In genomic region chr1:91301206-91301920, GRCm38 (mm10) we compare ENCODE assay signal across 17 mouse cellular contexts. TPM values are rescaled to one million over a fixed set of nuclear protein-coding genes. Genes with fewer than 3 reads are reported as not detected.
A peak's percentile ranks its signal among the peaks of the same experiment; 100 is the strongest.
DNase-seq lines count a peak whose midpoint lies in the region; ATAC-seq and TF ChIP-seq lines count a peak whose summit lies in the region.
"Had no signal": no experiment of that assay in that cellular context is flagged by ENCODE, and none has a peak within 500 bp of the region (broad histone marks: within the 10 kb centered on the region; RNA-seq: fewer than 3 reads in every experiment).

No protein-coding gene starts in this region.

- no peaks in the 10 kb centered on the region for H3K9me3 ChIP-seq in intestine, embryonic 16.5 days (ENCODE audit: control insufficient read depth, low read length)
- H3K9me3 ChIP-seq in kidney, postnatal 0 days (replicated peaks; ENCODE audit: low read length) = no peaks in the 10 kb centered on the region
- H3K9me3 ChIP-seq in liver, embryonic 13.5 days (replicated peaks) = no peaks in the 10 kb centered on the region
- H3K9me3 ChIP-seq: G1E; heart, embryonic 13.5 days; neural tube, embryonic 15.5 days had no signal

- ATAC-seq in Patski = peak; percentile 5
- ATAC-seq in intestine, embryonic 16.5 days = peak; percentile 21
- ATAC-seq in kidney, postnatal 0 days (replicated peaks; ENCODE audit: low FRiP score, low read depth) = no peak
- ATAC-seq in liver, embryonic 13.5 days (ENCODE audit: low read depth) = no peak
- ATAC-seq: forebrain, embryonic 14.5 days had no signal

- POLR2A ChIA-PET in Patski (lab: Charles Lee) = interaction anchor here (0.8 to 2.8 kb wide), 5 partner anchors 11 to 51 kb away, joined by 3 to 14 read pairs (median 4); partner anchors contain the start of gene Ube2f

- 0 out of 2 replicates have a peak overlapping the region, but pooled peaks have one; percentile 21 for H3K4me2 ChIP-seq in intestine, embryonic 16.5 days (ENCODE audit: low read depth, low read length)
- H3K4me2 ChIP-seq in kidney, postnatal 0 days (ENCODE audit: low read length) = no peak overlapping the region
- H3K4me2 ChIP-seq in liver, embryonic 13.5 days = peak overlapping the region; percentile 32; the same call in 1 of the 2 replicates
- H3K4me2 ChIP-seq: heart, embryonic 13.5 days; neural tube, embryonic 15.5 days had no signal

- peaks cover 19% of the 10 kb centered on the region for H3K4me1 ChIP-seq in intestine, embryonic 16.5 days (ENCODE audit: control insufficient read depth, insufficient read depth, low read length)
- 0 out of 2 replicates have a peak, but pooled peaks cover 14% of the 10 kb centered on the region for H3K4me1 ChIP-seq in kidney, postnatal 0 days (replicated peaks; ENCODE audit: insufficient read depth, low read length)
- peaks cover 45% of the 10 kb centered on the region for H3K4me1 ChIP-seq in liver, embryonic 13.5 days (replicated peaks)

- 48% methylated on average over 3 of the region's 3 CpGs for WGBS in intestine, embryonic 16.5 days
- WGBS in kidney, postnatal 0 days = 47% methylated on average over 3 of the region's 3 CpGs
- 61% methylated on average over 3 of the region's 3 CpGs for WGBS in liver, embryonic 13.5 days (ENCODE audit: insufficient replicate concordance)

- in situ Hi-C loops in Patski (cut with MboI; ENCODE audit: low pct_unique_long_range_greater_than_20kb) = no loop called here

- H3K36me3 ChIP-seq in intestine, embryonic 16.5 days (ENCODE audit: control insufficient read depth, insufficient read depth, low read length) = no peaks in the 10 kb centered on the region; the same call in 1 of the 2 replicates
- peaks cover 6% of the 10 kb centered on the region; the same call in 1 of the 2 replicates for H3K36me3 ChIP-seq in kidney, postnatal 0 days (ENCODE audit: insufficient read depth, low read length)
- peaks cover 50% of the 10 kb centered on the region for H3K36me3 ChIP-seq in liver, embryonic 13.5 days

- H3K27ac ChIP-seq in intestine, embryonic 16.5 days (ENCODE audit: low read length) = peak overlapping the region; percentile 37; the same call in 1 of the 2 replicates
- peak overlapping the region; percentile 65; the same call in 1 of the 2 replicates for H3K27ac ChIP-seq in kidney, postnatal 0 days
- peak overlapping the region; percentile 80 for H3K27ac ChIP-seq in liver, embryonic 13.5 days
- H3K27ac ChIP-seq: heart, embryonic 13.5 days; neural tube, embryonic 15.5 days had no signal

- no peaks in the 10 kb centered on the region for H3K27me3 ChIP-seq in Patski
- H3K27me3 ChIP-seq in intestine, embryonic 16.5 days (replicated peaks; ENCODE audit: control insufficient read depth, insufficient read depth, low read length) = no peaks in the 10 kb centered on the region
- no peaks in the 10 kb centered on the region for H3K27me3 ChIP-seq in kidney, postnatal 0 days (ENCODE audit: insufficient read depth, low read length)
- no peaks in the 10 kb centered on the region for H3K27me3 ChIP-seq in liver, embryonic 13.5 days
- H3K27me3 ChIP-seq: heart, embryonic 13.5 days; neural tube, embryonic 15.5 days had no signal

- TF ChIP-seq CTCF in Patski (IDR thresholded peaks at IDR 0.05) = no peak
- TF ChIP-seq CTCF in kidney, postnatal 0 days (IDR thresholded peaks at IDR 0.05; ENCODE audit: low read depth) = no peak

- H3K4me3 ChIP-seq in intestine, embryonic 16.5 days (ENCODE audit: low read length) = no peak overlapping the region
- no peak overlapping the region for H3K4me3 ChIP-seq in kidney, postnatal 0 days (replicated peaks; ENCODE audit: low read depth, low read length)
- no peak overlapping the region for H3K4me3 ChIP-seq in liver, embryonic 13.5 days (replicated peaks)
- H3K4me3 ChIP-seq: heart, embryonic 13.5 days; neural tube, embryonic 15.5 days had no signal

- H3K9ac ChIP-seq in intestine, embryonic 16.5 days (ENCODE audit: low read depth, low read length) = peak overlapping the region; percentile 26; the same call in 1 of the 2 replicates
- no peak overlapping the region for H3K9ac ChIP-seq in kidney, postnatal 0 days (ENCODE audit: low read depth, low read length)
- H3K9ac ChIP-seq in liver, embryonic 13.5 days = peak overlapping the region; percentile 44
- H3K9ac ChIP-seq: heart, embryonic 13.5 days; neural tube, embryonic 15.5 days had no signal

- peak; percentile 83 for DNase-seq in Patski (ENCODE audit: low read depth, low spot score)
- DNase-seq in kidney, postnatal 0 days (ENCODE audit: low spot score) = peak; percentile 14
- no peak for DNase-seq in liver, embryonic 13.5 days
- DNase-seq in ovary, postnatal 36 days (ENCODE audit: low spot score) = no peak
- DNase-seq in right cerebral cortex, postnatal 14 days = no peak
- DNase-seq in adrenal gland, postnatal 36 days = no peak
- DNase-seq in thymus, postnatal 4 days = no peak
- DNase-seq: cerebellum, adult 11 months; embryo, embryonic 11 days; gastrocnemius, postnatal 14 days; right cerebral cortex, adult 18-20 months; thymus, adult 18-20 months had no signal

- CTCF ChIA-PET in Patski (lab: Charles Lee) = interaction anchor here (1.0 to 1.2 kb wide), 3 partner anchors 8 to 38 kb away, joined by 3 to 4 read pairs (median 3); no protein-coding TSS in a partner anchor

RNA-seq across cellular contexts. Expression of gene Scly, which starts 3.2 kb away (rescaled TPM):
- 98.6 TPM for polyA plus RNA-seq in Patski (2021)
- polyA plus RNA-seq in intestine, embryonic 16.5 days (2015; fragmentation: Nextera tagmentation; extraction: Ambion mirVana) = 27.4 and 28.6 TPM in 2 replicates
- 23.7 and 28.4 TPM in 2 replicates for polyA plus RNA-seq in kidney, postnatal 0 days (2015; fragmentation: Nextera tagmentation; extraction: Ambion mirVana)
- 24.9 and 30.1 TPM in 2 replicates for polyA plus RNA-seq in liver, embryonic 13.5 days (2015; fragmentation: Nextera tagmentation; extraction: Ambion mirVana)
- 10 to 100 TPM; 21.2 to 23.6 TPM for total RNA-seq in adrenal gland, postnatal 36 days (2021)

RNA-seq across cellular contexts. Expression of gene Espnl, which starts 20.5 kb away (rescaled TPM):
- 0.14 TPM for polyA plus RNA-seq in Patski (2021)
- 0.07 and 0.09 TPM in 2 replicates for polyA plus RNA-seq in intestine, embryonic 16.5 days (2015; fragmentation: Nextera tagmentation; extraction: Ambion mirVana)
- polyA plus RNA-seq in kidney, postnatal 0 days (2015; fragmentation: Nextera tagmentation; extraction: Ambion mirVana) = 0.05 and 0.09 TPM in 2 replicates
- polyA plus RNA-seq in liver, embryonic 13.5 days (2015; fragmentation: Nextera tagmentation; extraction: Ambion mirVana) = not detected in 2 replicates
- total RNA-seq in adrenal gland, postnatal 36 days (2021) = under 1 TPM; 0.07 to 0.10 TPM

RNA-seq across cellular contexts. Expression of gene Klhl30, which starts 49.5 kb away (rescaled TPM):
- 27.2 TPM for polyA plus RNA-seq in Patski (2021)
- 0.37 and 0.38 TPM in 2 replicates for polyA plus RNA-seq in intestine, embryonic 16.5 days (2015; fragmentation: Nextera tagmentation; extraction: Ambion mirVana)
- 0.22 and 0.39 TPM in 2 replicates for polyA plus RNA-seq in kidney, postnatal 0 days (2015; fragmentation: Nextera tagmentation; extraction: Ambion mirVana)
- polyA plus RNA-seq in liver, embryonic 13.5 days (2015; fragmentation: Nextera tagmentation; extraction: Ambion mirVana) = 0.10 TPM in 2 replicates
- total RNA-seq in adrenal gland, postnatal 36 days (2021) = under 1 TPM; 0.89 to 0.96 TPM
- polyA plus RNA-seq: G1E had no signal

RNA-seq across cellular contexts. Expression of gene Ube2f, which starts 51.3 kb away (rescaled TPM):
- polyA plus RNA-seq in Patski (2021) = 94.5 TPM
- 58.5 and 68.8 TPM in 2 replicates for polyA plus RNA-seq in intestine, embryonic 16.5 days (2015; fragmentation: Nextera tagmentation; extraction: Ambion mirVana)
- polyA plus RNA-seq in kidney, postnatal 0 days (2015; fragmentation: Nextera tagmentation; extraction: Ambion mirVana) = 67.3 and 68.6 TPM in 2 replicates
- 71.1 and 77.5 TPM in 2 replicates for polyA plus RNA-seq in liver, embryonic 13.5 days (2015; fragmentation: Nextera tagmentation; extraction: Ambion mirVana)
- total RNA-seq in adrenal gland, postnatal 36 days (2021) = 10 to 100 TPM; 72.8 to 94.6 TPM

Comparison
In these comparisons a context has a peak if more than half of its experiments do, and no peak if none do; other contexts are left out.
1. ATAC-seq: peak in Patski (single experiment) and intestine, embryonic 16.5 days (single experiment); none in kidney, postnatal 0 days (single experiment) and liver, embryonic 13.5 days (single experiment).
2. DNase-seq: peak in Patski (single experiment) and kidney, postnatal 0 days (single experiment); none in liver, embryonic 13.5 days (single experiment), ovary, postnatal 36 days (single experiment), right cerebral cortex, postnatal 14 days (single experiment), adrenal gland, postnatal 36 days (0 of 2) and thymus, postnatal 4 days (single experiment).
3. RNA of gene Klhl30, which starts 49.5 kb away (polyA plus RNA-seq): 27.2 TPM in Patski (single experiment); 0.22 to 0.39 TPM in kidney, postnatal 0 days, 0.37 to 0.38 TPM in intestine, embryonic 16.5 days and 0.10 TPM in liver, embryonic 13.5 days; every median in the first group is over 10 times any median in the second.
4. Peak in every context shown above with its lines, with median percentiles within 50 percentile points of each other: H3K27ac ChIP-seq.